Mouse (Mus musculus): ENCODE data around the gene Ift140. TPM values are rescaled to one million over a fixed set of nuclear protein-coding genes. Genes with fewer than 3 reads are reported as not detected.

Gene Ift140
- total and polyA plus RNA-seq, 3 experiments = 3.1 to 5.2 (median 5.0) TPM

- intact Hi-C loops (cut with DNase I) = no loop called here
- 32% methylated on average over 8 of the region's 8 CpGs for WGBS
- Histone ChIP-seq H3K4me3 (no peak overlapping the region), H3K4me1 (ENCODE audit: control insufficient read depth, insufficient read depth, low read length) (peaks cover 10% of the 10 kb centered on the region), H3K36me3 (ENCODE audit: control insufficient read depth, insufficient read depth, low read length) (no peaks in the 10 kb centered on the region), H3K9ac (ENCODE audit: low read depth, low read length) (no peak overlapping the region), H3K79me2 (replicated peaks; ENCODE audit: control insufficient read depth, insufficient read depth, low read length) (no peaks in the 10 kb centered on the region), H3K27ac (peak overlapping the region; percentile 44), H3K27me3 (ENCODE audit: control insufficient read depth, insufficient read depth, low read length) (no peaks in the 10 kb centered on the region)
- peak in 1 of 2 experiments; percentile 57 for DNase-seq
- no peak for TF ChIP-seq EP300 (IDR thresholded peaks at IDR 0.05; ENCODE audit: insufficient read depth, low read depth, low read length)
- TF ChIP-seq POLR2A (IDR thresholded peaks at IDR 0.05; ENCODE audit: insufficient read depth, low read depth, low read length) = no peak
- TF ChIP-seq CTCF (IDR thresholded peaks at IDR 0.05) = no peak
Measured at GRCm38 (mm10) chr17:25111739-25112422, 96.0 kb downstream of the Ift140 start.

- intact Hi-C loops (cut with DNase I) = no loop called here
- Histone ChIP-seq H3K9ac (ENCODE audit: low read depth, low read length) (no peak overlapping the region), H3K27ac (peak overlapping the region; percentile 44), H3K4me1 (ENCODE audit: control insufficient read depth, insufficient read depth, low read length) (peaks cover 10% of the 10 kb centered on the region), H3K36me3 (ENCODE audit: control insufficient read depth, insufficient read depth, low read length) (no peaks in the 10 kb centered on the region), H3K79me2 (replicated peaks; ENCODE audit: control insufficient read depth, insufficient read depth, low read length) (no peaks in the 10 kb centered on the region), H3K27me3 (ENCODE audit: control insufficient read depth, insufficient read depth, low read length) (no peaks in the 10 kb centered on the region), H3K4me3 (no peak overlapping the region)
- 43% methylated on average over 3 of the region's 3 CpGs for WGBS
- TF ChIP-seq EP300 (IDR thresholded peaks at IDR 0.05; ENCODE audit: insufficient read depth, low read depth, low read length) = no peak
- DNase-seq = peak in 1 of 2 experiments; percentile 36
Measured at GRCm38 (mm10) chr17:25112423-25112810, 96.5 kb downstream of the Ift140 start.

GRCm38 (mm10) chr17:25114908-25115645 lies 99.2 kb downstream of the Ift140 start:
- H3K4me1 ChIP-seq (ENCODE audit: control insufficient read depth, insufficient read depth, low read length) = peaks cover 10% of the 10 kb centered on the region
- WGBS = 7% methylated on average over 23 of the region's 23 CpGs
- DNase-seq = peak; percentile 10 to 24
- H3K27ac ChIP-seq = peak overlapping the region; percentile 81
- TF ChIP-seq CTCF (IDR thresholded peaks at IDR 0.05) (no peak), POLR2A (IDR thresholded peaks at IDR 0.05; ENCODE audit: insufficient read depth, low read depth, low read length) (no peak)
- H3K4me3 ChIP-seq = peak overlapping the region; percentile 60
- no peaks in the 10 kb centered on the region for H3K36me3 ChIP-seq (ENCODE audit: control insufficient read depth, insufficient read depth, low read length)
- no peaks in the 10 kb centered on the region for H3K27me3 ChIP-seq (ENCODE audit: control insufficient read depth, insufficient read depth, low read length)
- H3K9ac ChIP-seq (ENCODE audit: low read depth, low read length) = peak overlapping the region; percentile 74
- no peaks in the 10 kb centered on the region for H3K79me2 ChIP-seq (replicated peaks; ENCODE audit: control insufficient read depth, insufficient read depth, low read length)
- intact Hi-C loops (cut with DNase I) = loop anchor here (2.0 to 5.0 kb wide), 2 partner anchors 32 to 157 kb away; partner anchors contain the start of genes Tmem204 and Ube2i

- Histone ChIP-seq H3K79me2 (replicated peaks; ENCODE audit: control insufficient read depth, insufficient read depth, low read length) (no peaks in the 10 kb centered on the region), H3K36me3 (ENCODE audit: control insufficient read depth, insufficient read depth, low read length) (no peaks in the 10 kb centered on the region), H3K9ac (ENCODE audit: low read depth, low read length) (peak within 1 kb of the TSS; percentile 74), H3K4me3 (peak within 1 kb of the TSS; percentile 60), H3K4me1 (ENCODE audit: control insufficient read depth, insufficient read depth, low read length) (peaks cover 10% of the 10 kb centered on the region), H3K27me3 (ENCODE audit: control insufficient read depth, insufficient read depth, low read length) (no peaks in the 10 kb centered on the region), H3K27ac (peak within 1 kb of the TSS; percentile 81)
- WGBS = 3% methylated on average over 40 of the region's 40 CpGs
- peak; percentile 94 to 97 for DNase-seq
- TF ChIP-seq CTCF (IDR thresholded peaks at IDR 0.05) = 0 out of 2 replicates have a peak, but pooled peaks have one; percentile 4
- peak; percentile 83 for TF ChIP-seq POLR2A (IDR thresholded peaks at IDR 0.05; ENCODE audit: insufficient read depth, low read depth, low read length)
- peak; percentile 57; the same call in 1 of the 2 replicates for TF ChIP-seq EP300 (IDR thresholded peaks at IDR 0.05; ENCODE audit: insufficient read depth, low read depth, low read length)
- intact Hi-C loops (cut with DNase I) = loop anchor here (2.0 to 5.0 kb wide), 3 partner anchors 17 to 156 kb away; partner anchors contain the start of genes Clcn7, Tmem204 and Ube2i
Measured at GRCm38 (mm10) chr17:25115664-25116432, 100.0 kb downstream of the Ift140 start, which contains the start of gene Telo2. Gene Telo2, minus strand, starts transcription at chr17:25115967.

- no peaks in the 10 kb centered on the region for H3K27me3 ChIP-seq (ENCODE audit: control insufficient read depth, insufficient read depth, low read length)
- peaks cover 7% of the 10 kb centered on the region for H3K4me1 ChIP-seq (ENCODE audit: control insufficient read depth, insufficient read depth, low read length)
- WGBS = 34% methylated on average over 4 of the region's 4 CpGs
- no peak overlapping the region for H3K27ac ChIP-seq
- TF ChIP-seq CTCF (IDR thresholded peaks at IDR 0.05) (peak; percentile 70), POLR2A (IDR thresholded peaks at IDR 0.05; ENCODE audit: insufficient read depth, low read depth, low read length) (no peak)
- no peak for DNase-seq
- no peaks in the 10 kb centered on the region for H3K36me3 ChIP-seq (ENCODE audit: control insufficient read depth, insufficient read depth, low read length)
- H3K9ac ChIP-seq (ENCODE audit: low read depth, low read length) = no peak overlapping the region
- no peaks in the 10 kb centered on the region for H3K79me2 ChIP-seq (replicated peaks; ENCODE audit: control insufficient read depth, insufficient read depth, low read length)
- no peak overlapping the region for H3K4me3 ChIP-seq
- intact Hi-C loops (cut with DNase I) = loop anchor here (2.0 to 5.0 kb wide), 2 partner anchors 16 to 155 kb away; partner anchors contain the start of genes Clcn7 and Ube2i
Measured at GRCm38 (mm10) chr17:25117263-25117662, 101.4 kb downstream of the Ift140 start.
